Mouse (Mus musculus): ENCODE data around the gene Trmu.
"Not testable (repeated sequence)": the region's sequence is repeated elsewhere in the genome, so short reads cannot be mapped to it uniquely, and the experiment has no call there.

The Trmu gene

DNA sequence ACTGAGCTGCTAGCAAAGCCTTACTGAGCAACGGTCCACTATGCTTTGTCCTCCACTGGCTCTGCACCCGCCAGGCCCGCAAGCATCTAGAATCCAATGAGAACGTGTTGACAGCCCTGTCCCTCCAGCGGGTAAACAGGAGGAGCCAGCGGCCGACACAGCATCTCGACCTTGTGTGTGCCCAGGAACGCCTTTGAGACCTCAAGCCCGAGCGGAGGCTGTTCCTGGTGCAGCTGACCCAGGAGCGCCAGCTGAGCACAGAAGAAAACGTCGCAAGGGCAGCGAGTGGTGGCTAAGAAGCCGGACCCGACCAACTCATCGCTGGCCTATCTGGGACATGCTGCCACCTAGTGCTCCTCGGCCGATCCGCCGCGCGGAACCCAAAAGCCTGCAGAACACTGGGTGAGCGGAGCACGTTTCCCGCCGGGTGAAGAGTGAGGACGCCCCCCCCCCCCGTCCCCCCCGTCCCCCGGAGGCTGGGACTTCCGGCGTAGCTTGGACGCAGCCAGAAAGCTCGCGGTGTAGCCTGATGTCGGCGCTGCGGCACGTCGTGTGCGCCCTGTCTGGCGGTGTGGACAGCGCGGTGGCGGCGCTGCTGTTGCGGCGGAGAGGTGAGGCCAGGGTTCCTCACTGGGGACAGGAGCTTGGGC is at the start of gene Trmu:
TSS of gene Trmu (plus strand) at position 465 of the 650 bp plus-strand sequence.
- peak; percentile 95 for DNase-seq

DNA sequence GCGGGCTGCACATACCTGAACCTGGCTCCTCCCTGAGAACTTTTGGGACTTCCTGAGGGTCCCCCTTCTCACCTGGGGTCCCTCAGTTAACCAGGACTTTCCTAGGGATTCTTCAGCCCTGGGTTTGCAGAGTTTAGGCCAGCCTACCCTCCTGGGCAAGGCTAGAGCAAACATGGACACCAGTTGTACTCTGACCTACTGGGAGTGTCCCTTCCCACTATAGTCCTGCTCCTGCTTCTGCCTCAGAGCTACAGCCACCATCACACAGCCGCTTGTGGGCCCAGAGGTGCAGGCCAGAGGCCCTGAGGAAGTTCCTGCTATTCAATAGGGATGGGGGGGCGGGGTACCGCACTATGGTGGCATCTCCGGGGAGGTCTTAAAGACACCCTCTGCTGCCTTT is 49.6 kb upstream of the Trmu start:
- DNase-seq, result no peak

DNA sequence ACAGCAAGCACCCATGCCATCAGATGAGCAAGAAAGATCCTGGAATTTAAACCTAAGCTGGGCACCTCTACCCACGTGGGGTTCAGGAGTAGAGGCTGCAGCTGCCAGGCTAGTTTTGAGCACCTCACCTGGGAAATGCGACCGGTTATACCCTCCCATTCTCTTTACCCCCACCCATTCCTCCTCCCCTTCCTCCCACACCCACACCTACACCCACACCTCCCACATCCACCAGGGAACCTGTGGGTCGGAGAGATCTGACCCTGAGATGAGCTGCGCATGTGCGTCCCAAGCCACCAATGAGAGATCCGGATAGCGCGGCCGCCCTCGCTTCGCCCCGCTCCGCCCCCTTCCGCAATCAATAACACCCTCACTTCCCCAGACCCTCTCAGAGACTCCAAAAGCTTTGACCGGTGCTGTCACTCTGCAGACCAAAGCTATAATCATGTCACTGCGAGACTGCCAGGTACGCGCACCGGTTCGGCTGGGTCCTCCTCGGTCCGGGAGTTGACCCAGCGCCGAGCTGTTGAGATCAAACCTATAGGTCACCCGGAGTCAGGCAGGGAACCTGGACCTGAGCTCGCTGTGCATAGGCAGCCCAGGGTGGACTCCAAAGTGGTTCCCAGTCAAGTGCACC is 47.0 kb upstream of the Trmu start, which contains the start of gene Ttc38:
TSS of gene Ttc38 (plus strand) at position 353 of the 637 bp plus-strand sequence.
- peak; percentile 88 for DNase-seq

DNA sequence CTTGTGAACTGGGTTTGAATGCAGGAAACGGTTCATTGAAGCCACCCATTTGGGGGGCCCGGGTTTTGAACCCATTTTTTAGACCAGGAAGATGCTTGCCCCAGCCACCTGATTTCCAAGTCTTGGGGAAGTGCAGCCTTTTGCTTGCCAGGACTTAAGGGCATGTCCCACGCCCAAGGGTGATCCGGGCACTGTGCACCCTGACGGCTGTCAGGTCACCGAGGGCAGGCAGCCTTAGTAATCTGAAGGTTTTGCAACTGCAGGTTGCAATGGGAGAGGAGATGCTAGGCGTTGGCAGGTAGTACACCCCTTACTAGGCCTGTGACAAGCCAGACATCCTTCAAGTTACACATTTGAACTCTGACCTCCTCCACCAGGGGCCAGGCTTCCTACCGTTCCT is 46.5 kb upstream of the Trmu start:
- DNase-seq, result no peak

DNA sequence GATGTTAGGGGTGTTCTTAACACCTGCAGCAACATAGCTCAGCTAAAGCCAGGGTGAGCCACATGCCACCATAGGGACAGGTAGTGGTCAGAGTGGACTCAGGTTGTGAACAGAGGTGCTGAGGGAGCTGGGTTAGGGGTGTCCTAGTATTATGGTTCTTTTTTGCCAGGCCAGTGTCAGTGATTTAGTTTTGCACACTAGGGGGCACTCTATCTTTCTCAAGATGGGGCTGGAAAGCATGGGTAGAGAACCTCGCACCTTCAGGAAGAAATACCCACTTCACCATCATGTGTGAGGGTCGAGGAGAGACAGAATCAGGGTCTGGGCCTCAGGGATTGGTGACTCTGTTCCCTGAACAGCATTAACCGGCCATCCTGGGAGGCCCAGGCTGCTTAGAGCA is 43.8 kb upstream of the Trmu start:
- no peak for DNase-seq

DNA sequence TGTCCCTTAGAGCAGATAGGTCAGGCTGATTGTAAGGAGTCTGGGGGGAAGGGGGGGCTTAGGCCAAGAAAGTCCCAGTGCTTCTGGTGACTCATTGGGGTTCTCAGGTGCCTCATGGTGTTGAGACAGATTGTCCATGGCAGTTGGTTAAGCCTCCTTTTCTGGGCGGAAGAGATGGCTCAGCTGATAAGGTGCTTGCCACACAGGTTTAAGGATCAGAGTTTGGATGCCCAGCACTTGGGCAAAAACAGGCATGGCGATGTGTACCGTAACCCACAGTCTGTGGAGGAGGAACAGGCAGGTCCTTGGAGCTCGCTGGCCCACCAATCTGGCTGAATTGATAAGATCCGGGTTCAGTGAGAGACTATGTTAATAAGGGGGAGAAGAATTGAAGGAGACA is 42.2 kb upstream of the Trmu start:
- no peak for DNase-seq

DNA sequence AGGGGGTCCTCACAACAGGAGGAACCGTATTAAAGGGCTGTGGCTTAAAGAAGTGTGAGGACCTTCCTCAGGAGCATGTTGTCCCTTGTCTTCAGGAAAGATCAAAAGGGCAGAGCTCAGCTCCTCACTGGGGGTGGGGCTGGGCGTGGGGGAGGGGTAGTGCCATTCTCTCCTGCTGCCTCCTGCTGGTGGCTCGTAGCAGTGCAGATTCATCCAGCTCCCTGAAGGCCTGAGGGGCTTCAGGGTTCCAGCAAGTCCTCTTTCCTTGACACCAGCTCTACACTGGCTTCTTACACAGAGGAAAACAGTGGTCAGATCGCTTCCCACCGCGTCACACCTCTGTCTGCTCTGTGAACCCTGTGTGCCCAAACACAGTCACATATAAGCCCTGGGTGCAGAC is 38.1 kb upstream of the Trmu start:
- peak; percentile 54 for DNase-seq

DNA sequence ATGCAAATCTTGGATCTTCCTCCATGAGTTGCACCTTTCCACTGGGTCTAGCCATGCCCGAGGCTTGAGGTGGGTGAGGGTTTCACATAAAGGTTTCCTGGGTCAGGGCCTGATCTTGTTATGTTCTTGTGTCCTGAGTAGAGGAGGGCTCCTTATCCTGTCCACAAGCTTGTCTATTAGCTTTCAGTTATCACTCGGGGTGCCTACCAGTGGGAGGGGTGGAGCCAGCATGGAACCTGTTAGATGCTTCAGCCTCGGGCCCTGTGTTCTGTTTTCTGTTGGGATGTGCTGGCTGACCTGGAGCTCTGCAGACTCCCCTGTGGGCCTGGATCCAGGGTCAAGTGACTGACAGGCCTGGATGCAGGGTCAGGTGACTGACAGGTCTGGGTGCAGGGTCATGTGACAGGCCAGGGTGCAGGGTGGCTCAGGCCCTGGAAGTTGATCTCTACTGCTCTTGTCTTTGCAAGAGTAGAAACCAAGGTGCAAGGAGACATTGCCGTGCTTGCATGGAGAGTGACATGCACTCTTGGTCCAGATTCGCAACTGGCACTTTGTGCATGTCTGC is 37.2 kb upstream of the Trmu start:
- DNase-seq, result no peak

DNA sequence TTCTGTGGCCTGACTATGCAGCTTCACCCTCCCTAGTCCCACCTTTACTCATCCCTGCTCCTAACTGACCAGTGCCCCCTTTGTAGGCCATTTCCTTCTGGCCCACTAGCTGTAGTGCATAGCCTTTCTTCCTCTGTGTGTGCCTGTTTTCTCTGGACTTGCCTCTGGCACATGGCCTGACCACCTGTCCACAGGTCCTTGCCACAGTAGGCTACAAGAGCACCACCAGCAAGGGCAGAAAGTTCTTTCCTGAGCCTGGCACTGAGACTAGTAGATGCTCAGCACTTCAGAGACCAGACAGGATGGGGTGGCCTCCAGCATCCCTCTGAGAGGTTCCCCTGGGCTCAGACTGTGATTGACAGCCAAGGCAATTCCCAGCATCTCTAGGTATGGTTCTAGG is 34.0 kb upstream of the Trmu start:
- no peak for DNase-seq

DNA sequence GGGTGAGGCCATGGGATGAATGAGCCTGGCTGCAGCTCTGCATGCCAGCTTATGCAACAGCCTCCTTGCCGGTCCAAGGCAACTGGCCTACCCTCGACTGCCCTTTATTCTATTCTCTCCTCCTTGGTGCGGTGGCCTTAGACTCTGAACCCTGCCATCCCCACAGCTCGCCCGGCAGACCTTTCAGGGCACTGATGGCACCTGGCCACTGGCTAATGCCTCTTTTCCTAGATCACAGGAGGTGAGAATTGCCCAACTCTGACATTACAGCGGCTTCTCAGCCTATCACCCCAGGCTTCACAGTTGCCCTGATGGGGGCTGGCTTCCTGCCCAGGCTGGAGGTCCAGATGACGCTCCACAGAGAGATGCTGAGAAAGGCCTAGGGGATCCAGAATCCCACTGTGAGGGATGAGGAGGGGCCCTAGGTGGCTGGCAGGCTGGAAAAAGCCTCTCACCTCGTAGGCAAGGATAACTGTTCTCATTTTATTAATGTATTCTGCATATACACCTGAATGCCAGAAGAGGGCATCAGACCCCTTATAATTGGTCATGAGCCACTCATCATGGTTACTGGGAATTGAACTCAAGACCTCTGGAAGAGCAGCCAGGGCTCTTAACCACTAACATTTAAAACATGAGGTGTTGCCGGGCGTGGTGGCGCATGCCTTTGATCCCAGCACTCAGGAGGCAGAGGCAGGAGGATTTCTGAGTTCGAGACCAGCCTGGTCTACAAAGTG is 27.3 kb upstream of the Trmu start:
- DNase-seq, result no peak

DNA sequence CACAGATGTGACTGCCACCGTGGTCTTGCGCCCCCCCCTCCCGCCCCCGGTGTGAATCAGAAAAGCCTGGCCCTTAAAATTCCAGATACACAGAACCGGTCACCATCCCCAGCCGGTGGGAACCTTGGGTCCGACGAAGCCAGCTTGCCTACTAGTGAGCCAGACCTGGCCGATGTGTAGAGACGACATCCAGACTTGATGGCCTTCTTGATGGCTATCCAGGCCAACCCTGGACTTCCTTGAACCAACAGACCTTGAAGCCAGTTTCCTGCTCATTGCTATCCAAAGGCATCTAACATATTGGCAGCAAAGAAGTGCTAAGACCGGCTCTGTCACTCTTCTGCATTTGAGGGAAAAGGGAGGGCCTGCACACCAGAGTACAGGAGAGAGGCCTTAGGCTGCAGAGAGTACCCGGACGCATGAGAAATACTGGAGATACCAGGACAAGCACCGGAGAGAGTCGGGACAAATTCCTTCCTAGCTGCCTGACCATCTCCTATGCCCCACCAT is 20.1 kb upstream of the Trmu start:
- DNase-seq, result no peak

DNA sequence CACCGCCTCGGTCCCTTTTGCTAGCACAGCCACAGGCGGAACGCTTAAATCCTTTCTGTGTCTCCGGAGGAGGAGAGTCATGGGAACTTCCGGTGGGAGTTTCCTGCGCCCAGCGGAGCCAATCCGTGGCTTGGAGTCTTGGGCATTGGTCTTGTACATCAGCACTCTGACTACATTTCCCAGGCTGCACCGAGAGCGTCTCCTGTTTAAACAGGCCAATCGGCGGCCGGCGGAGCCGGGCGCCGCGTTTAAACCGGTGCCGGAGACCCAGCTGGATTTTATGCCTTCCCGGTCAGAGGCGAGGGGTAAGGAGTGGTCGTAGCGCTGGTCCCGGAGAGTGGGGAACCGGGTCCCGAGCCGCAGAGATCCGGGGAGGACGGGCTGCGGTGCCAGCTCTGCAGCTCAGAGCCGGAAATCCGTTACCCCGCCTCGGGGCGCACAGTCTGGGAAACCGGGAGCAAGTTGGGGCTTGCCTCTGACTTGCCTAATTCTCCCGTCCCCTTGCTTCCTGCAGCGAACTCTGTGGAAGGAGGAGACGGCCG is 19.6 kb upstream of the Trmu start, which contains the start of gene Gtse1:
TSS of gene Gtse1 (plus strand) at position 256 of the 542 bp plus-strand sequence.
- peak; percentile 98 for DNase-seq

DNA sequence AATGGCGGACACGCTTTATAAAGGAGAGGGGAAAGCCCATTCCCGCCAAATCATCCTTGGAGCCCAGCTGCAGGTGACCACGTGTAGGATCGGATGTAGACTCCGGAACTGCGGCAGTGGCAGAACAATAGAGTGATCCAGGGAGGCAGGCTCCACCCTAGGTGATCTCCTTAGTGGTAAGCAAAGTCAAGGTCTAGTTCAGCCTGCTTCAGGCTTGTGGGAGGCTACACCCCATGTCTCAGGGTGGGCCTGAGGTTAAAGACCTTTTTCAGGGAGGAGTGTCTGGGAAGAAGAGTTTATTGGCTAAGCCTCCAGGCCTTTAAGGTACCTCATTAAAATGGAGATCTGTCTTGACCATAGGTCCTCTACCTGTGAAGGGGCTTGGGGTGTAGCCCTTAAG is 13.2 kb upstream of the Trmu start:
- DNase-seq, result not testable (repeated sequence)

DNA sequence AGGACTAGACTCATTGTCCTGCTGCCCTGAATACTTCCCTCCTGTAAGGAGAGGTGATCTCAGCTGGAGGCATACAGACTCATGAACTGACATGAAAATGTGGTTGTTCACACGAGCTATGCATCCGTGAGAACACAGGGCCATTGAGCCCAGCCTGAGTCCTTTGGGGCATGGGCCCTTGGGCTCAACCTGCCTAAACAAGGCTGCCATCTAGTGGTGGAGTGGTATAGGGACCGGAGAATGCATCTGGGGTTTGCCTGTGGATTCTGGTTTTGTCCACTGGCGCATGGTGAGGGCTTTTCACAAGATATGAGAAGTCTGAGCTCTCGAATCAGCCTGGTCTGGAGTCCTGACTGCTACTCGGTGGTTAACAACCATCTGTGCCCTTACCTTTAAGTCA is 11.4 kb upstream of the Trmu start:
- peak; percentile 86 for DNase-seq

DNA sequence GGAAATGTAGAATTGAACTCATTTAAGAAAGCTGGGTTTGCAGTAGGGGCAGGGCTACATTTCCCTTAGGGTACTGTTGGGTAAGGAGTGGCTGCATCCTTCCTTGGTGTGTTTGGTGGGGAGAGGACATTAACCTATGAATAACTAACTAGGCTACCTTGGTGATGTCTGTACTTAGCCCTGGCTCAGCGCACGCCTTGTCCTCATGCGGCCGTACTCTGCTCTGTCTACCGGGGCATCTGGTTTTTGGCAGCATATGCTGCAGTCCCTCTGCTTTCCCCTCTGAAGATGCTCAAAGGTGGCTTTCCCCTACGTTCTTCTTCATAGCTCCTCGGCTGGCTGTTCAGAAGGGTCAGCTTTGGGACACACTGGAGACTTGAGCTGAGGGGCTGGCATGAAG is 1.8 kb upstream of the Trmu start:
- no peak for DNase-seq

DNA sequence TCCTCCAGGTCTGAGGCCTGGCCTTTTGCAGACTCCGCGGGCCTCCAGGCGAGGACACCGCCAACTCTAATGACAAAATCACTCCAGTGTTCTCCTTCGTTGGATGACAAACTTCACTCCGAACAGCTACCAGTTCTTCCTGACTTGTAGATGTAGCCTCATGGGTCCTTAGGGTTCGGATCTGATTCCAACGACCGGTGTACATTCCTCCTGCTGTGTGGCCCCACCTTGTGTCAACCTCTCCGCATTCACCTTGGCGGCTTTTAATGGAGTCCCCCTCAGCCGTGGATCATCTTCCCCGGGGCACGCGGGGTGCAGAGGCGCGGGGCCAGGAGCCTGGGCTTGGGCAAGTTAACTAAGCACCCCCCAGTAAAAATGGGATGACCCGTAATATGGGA is 385 bp downstream of the Trmu start:
- no peak for DNase-seq

DNA sequence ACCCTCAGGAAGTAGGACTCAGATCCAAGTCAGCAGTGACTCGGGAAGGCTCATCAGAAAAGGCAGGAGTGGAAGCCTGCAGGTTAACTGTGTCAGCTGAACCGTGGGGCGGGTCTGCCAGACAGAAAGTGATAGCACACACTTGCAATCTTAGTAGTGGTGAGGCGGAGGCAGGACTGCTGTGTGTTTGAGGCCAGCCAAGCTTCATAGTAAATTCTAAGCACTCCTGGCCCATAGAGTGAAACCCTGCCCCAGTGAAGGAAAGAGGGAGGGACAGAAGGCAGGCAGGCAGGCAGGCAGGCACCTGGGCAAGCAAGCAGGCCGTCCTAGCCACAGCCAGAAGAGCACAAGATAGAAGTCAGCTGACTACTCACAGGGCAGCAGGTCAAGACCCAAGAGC is 6.5 kb downstream of the Trmu start:
- no peak for DNase-seq

DNA sequence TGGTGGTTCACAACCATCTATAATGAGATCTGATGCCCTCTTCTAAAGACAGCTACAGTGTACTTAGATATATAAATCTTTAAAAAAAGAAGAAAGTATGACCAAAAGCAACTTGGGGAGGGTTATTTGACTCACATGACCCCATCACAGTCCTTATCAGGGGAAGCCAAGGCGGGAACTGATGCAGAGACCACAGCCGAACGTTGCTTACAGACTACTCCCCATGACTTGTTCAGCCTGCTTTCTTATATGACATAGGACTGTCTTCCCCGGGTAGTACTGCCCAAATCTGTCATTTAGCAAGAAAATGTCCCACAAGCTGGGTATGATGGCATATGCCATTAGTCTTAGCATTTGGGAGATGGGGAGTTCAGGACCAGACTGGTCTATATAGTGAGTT is 10.1 kb downstream of the Trmu start:
- DNase-seq, result no peak

DNA sequence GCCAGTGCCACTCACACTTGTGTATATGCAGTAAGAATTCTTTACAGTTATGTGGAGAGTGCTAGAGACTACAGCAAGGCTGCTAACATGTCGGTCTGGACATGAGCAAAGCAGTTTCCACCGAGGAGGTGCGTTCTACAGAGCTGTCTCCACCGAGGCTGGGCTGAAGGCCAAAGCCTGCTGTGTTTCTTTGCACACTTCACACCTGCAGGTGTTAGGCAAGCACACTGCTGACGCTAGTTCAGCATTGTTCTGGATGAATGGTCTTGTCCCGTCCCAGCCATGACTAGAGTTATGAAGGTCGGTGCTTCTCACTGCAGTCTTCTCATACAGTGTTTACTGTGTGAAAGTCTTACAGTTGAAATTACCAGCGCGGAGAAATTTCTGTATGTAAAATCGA is 12.9 kb downstream of the Trmu start:
- no peak for DNase-seq

DNA sequence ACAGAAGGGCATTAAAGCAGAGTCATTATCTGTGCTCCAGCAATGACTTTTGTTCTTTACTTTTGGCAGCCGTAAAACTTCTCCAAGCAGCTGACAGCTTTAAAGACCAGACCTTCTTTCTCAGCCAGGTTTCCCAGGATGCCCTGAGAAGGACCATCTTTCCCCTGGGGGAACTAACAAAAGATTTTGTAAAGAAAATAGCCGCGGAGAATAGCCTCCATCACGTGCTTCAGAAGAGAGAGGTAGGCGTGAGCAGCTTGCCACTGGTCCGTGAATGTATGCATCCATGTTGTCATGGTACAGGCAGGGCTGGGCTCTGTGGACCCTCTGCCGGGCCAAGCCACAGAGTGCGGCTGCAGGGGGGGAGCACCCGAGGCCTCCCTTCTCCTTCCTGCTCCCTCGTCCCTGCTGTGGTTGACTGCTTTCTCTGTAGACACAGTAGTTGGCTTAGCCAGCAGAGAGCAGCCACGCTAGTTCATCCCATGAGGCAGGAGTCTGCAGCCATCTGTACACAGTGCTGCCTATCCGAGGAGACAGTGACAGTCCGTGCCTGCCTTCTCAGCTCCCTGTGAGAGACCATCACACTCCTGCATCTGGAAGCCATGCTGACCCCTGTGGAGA is 13.5 kb downstream of the Trmu start:
- DNase-seq, result no peak

DNA sequence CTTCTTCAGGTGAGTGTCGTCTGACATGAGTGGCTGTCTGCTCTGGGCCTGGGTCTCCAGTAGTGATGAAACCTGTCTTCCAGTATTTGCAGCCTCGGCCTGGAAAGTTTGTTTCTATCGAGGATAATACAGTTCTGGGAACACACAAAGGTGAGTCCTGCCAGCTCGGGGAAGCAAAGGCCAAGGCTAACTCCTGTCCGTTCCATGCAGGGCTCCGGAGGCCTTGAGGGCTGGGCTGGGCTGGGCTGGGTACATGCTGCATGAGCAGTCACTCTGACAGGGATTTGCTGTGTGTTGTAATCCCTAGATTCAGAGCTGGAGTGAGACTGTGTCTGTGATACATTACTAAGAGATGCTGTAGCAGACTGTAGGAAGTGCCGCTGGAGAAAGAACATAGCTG is 14.8 kb downstream of the Trmu start:
- DNase-seq, result no peak

DNA sequence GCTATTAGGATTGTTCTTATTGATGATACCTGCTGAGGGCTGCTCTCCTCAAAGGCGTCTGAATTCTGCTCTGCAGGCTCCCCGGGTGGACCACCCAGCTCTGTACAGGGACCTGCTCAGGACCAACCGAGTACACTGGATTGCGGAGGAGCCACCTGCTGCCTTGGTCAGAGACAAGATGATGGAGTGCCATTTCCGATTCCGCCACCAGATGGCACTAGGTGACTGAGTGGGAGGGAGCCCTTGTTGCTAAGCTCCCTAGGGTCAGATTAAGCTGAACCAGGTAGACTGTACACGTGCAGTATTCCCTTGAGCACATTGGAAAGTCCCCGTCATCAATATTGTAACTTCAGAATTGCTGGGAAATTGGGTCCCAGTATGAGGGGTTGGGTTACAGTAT is 17.2 kb downstream of the Trmu start:
- DNase-seq, result peak; percentile 84

DNA sequence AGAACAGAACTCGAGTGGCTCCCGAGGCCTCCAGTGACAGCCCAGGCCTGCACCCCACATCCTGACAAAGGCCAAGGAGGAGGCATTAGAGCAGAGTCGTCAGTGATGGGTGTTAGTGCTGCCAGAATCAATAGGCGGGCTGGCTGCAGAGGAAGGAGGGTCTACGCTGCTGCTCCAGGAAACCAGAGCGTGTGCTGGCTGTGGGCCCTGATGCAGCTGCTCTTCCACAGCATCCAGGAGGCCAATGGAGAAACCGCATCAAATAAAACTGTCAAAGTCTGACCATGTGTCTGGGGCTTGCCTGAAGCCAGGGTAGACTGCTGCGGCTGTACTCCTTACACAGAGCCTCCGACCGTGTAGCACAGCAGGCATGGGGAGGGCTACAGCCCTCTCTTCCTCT is 18.0 kb downstream of the Trmu start:
- DNase-seq, result no peak
